Mouse (Mus musculus) spleen, embryonic (tissue): ENCODE results near the gene Anapc15.

Experiments used
- CTCF ChIA-PET: fragments of 350-600 bp; sonication (Branson Sonifier 250); formaldehyde crosslinking; loops from one replicate; lab custom pipeline; 2022; lab: Charles Lee

Anapc15 gene

GRCm38 (mm10) chr7:101938348-101938747 lies 74.8 kb downstream of the Anapc15 start:
- CTCF ChIA-PET, result no interaction called here

- CTCF ChIA-PET, result interaction anchor here (0.7 kb wide), 1 partner anchor 504 kb away, joined by 4 read pairs; no protein-coding TSS in a partner anchor
These were observed 76.2 kb downstream of the Anapc15 start for GRCm38 (mm10) chr7:101939758-101940157.

GRCm38 (mm10) chr7:101949008-101949407 lies 85.5 kb downstream of the Anapc15 start:
- CTCF ChIA-PET, result interaction anchor here (0.7 kb wide), 1 partner anchor 107 kb away, joined by 4 read pairs; no protein-coding TSS in a partner anchor
